Mouse (Mus musculus) heart, adult 2 months (tissue): ENCODE results near the gene Uts2. TPM values are rescaled to one million over a fixed set of nuclear protein-coding genes. Genes with fewer than 3 reads are reported as not detected.
A peak's percentile ranks its signal among the peaks of the same experiment; 100 is the strongest.

Experiments
- DNase-seq, 2 experiments: peaks; one replicate each; pipeline ENCODE4 v3.0.0; 2021
- H3K27ac ChIP-seq: fragments of 200-600 bp; 2 replicates; pipeline ENCODE4 v1.8.1; 2022
- H3K27me3 ChIP-seq: fragments of 200-500 bp; 2 replicates; pipeline ENCODE4 v1.6.1; 2012; ENCODE audit warnings: mild to moderate bottlenecking, low read length, inconsistent platforms, mixed read lengths; ENCODE audit not compliant: control insufficient read depth, insufficient read depth
- H3K36me3 ChIP-seq: fragments of 200-500 bp; 2 replicates; pipeline ENCODE4 v1.6.1; 2012; ENCODE audit warnings: low read length, inconsistent platforms; ENCODE audit not compliant: control insufficient read depth, insufficient read depth
- H3K4me1 ChIP-seq: fragments of 200-500 bp; 2 replicates; pipeline ENCODE4 v1.6.1; 2011; ENCODE audit warnings: low read length; ENCODE audit not compliant: control insufficient read depth, insufficient read depth
- H3K4me3 ChIP-seq: fragments of 200-600 bp; 2 replicates; pipeline ENCODE4 v1.8.1; 2022
- H3K79me2 ChIP-seq: fragments of 200-500 bp; replicated peaks from 2 replicates; pipeline ENCODE4 v1.6.1; 2012; ENCODE audit warnings: mild to moderate bottlenecking, inconsistent platforms, low read length, moderate library complexity, mixed read lengths; ENCODE audit not compliant: control insufficient read depth, insufficient read depth
- H3K9ac ChIP-seq: fragments of 200-500 bp; 2 replicates; pipeline ENCODE4 v1.6.1; 2012; ENCODE audit warnings: low read depth, mild to moderate bottlenecking, control low read depth, inconsistent platforms, low read length, mixed read lengths
- CTCF ChIP-seq: fragments of 200-600 bp; IDR thresholded peaks from 2 replicates; pipeline ENCODE4 v1.8.1; 2022; ENCODE audit warnings: antibody characterized with exemption, mild to moderate bottlenecking, moderate library complexity
- EP300 ChIP-seq: fragments of 200-500 bp; IDR thresholded peaks from 2 replicates; pipeline ENCODE4 v1.6.1; 2011; ENCODE audit warnings: low read depth, low read length, control low read depth; ENCODE audit not compliant: insufficient read depth
- POLR2A ChIP-seq: fragments of 200-500 bp; IDR thresholded peaks from 2 replicates; pipeline ENCODE4 v1.6.1; 2011; ENCODE audit warnings: mild to moderate bottlenecking, low read depth, low read length, control low read depth; ENCODE audit not compliant: insufficient read depth
- WGBS: fragments of 180-500 bp; shearing (Covaris S2); methylation state at CpG from one replicate; pipeline ENCODE4 v1.1.7; 2018; 5-methylcytosine and 5-hydroxymethylcytosine counted together
- intact Hi-C: fragments of 180-260 bp; cut with DNase I; formaldehyde crosslinking; loops from one replicate; pipeline ENCODE4 v1.15.1; 2025
- polyA plus RNA-seq: library from polyadenylated mRNA; depleted of rRNA; stranded (reverse); fragments of >200 nt; gene quantifications from 2 replicates; pipeline ENCODE4 v1.2.3, GENCODE M21; 2012
- total RNA-seq, 2 experiments: library from RNA; stranded (reverse); gene quantifications; 2 replicates each; pipeline ENCODE4 v1.2.3; 2021

The Uts2 gene
- total and polyA plus RNA-seq, 3 experiments, result not detected

DNA sequence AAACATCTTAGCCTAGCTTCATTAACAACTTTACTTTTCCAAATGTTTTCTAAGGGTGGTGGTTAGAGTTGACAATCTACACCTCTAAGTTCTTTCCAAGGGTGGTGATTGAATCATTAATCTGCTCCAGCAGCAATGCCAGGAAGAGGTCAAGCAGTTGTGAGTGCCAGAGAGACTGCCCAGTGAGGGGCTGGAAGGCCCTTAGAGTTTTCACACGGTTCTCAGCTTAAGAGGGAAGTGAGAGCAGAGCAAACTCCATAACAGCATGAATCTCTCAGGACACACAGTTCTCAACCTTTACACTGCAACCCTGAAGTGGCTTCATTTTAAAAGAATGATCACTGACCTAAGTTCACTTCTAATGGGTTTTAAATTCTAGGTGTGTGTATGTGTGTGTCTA is 21.8 kb upstream of the Uts2 start:
- H3K79me2 ChIP-seq, result no peaks in the 10 kb centered on the region
- no peaks in the 10 kb centered on the region for H3K27me3 ChIP-seq
- H3K9ac ChIP-seq, result no peak overlapping the region
- H3K36me3 ChIP-seq, result no peaks in the 10 kb centered on the region
- no peak for DNase-seq
- intact Hi-C loops, result no loop called here
- no peaks in the 10 kb centered on the region for H3K4me1 ChIP-seq
- WGBS, result 16% methylated on average over 1 of the region's 1 CpGs
- H3K4me3 ChIP-seq, result no peak overlapping the region
- TF ChIP-seq CTCF (no peak), POLR2A (no peak), EP300 (no peak)
- H3K27ac ChIP-seq, result no peak overlapping the region

DNA sequence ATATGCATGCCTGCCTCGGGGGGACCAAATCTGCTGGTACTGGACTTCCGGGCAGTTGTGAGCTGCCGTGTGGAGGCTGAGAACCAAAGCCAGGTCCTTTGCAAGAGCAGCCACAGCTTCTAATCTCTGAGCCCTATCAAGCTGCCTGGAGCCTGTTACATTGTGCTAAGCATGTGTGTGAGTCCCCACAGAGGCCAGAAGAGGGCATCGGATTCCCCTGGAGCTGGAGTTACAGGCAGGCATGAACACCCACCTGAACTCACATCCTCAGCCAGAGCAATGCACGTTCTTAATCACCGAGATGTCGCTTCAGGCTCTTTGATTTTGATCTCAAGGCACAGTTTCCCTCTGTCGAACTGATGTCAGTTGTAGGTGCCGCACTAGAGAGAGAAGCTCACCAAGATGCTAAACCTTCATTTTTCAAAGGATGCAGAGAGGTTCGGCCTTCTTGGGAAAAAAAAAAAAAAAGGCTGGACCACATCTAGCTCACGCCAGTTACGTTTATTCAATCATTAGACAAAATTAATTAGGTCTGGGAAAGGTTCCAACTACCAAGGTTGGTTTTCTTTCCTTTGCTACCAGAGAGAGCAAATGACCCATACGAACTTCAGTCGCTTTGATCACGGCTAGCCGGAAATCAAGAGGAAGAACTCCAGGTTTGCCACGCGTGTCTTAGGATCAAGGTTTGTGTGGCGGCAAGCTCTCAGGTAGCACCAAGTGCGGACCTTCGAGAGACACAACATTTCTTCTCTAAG is 18.6 kb upstream of the Uts2 start:
- TF ChIP-seq POLR2A, result no peak
- TF ChIP-seq CTCF, result no peak
- TF ChIP-seq EP300, result no peak
- Histone ChIP-seq H3K4me3 (no peak overlapping the region), H3K9ac (no peak overlapping the region), H3K27ac (no peak overlapping the region), H3K36me3 (no peaks in the 10 kb centered on the region), H3K4me1 (no peaks in the 10 kb centered on the region), H3K79me2 (no peaks in the 10 kb centered on the region), H3K27me3 (no peaks in the 10 kb centered on the region)
- intact Hi-C loops, result no loop called here
- WGBS, result 89% methylated on average over 21 of the region's 21 CpGs
- no peak for DNase-seq

DNA sequence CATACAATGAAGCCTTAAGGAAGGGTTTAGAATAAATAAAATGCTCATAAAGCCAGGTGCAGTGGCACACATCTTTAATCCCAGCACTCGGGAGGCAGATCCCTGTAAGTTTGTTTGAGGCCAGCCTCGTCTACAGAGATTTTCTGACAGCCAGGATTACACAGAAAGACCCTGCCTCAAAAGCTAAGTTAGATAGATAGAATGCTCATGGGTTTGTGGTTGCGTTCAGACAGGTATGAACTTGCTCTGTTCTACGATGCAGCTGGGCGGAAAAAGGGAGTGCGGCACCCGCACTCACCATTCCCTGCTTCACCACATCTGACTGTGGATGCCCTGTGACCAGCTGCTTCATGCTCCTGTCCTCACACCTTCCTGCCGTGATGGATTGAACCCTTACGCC is 17.4 kb upstream of the Uts2 start:
- no peaks in the 10 kb centered on the region for H3K27me3 ChIP-seq
- H3K9ac ChIP-seq, result no peak overlapping the region
- intact Hi-C loops, result no loop called here
- no peaks in the 10 kb centered on the region for H3K4me1 ChIP-seq
- no peaks in the 10 kb centered on the region for H3K36me3 ChIP-seq
- no peak overlapping the region for H3K27ac ChIP-seq
- no peak for TF ChIP-seq EP300
- TF ChIP-seq CTCF, result no peak
- no peak for TF ChIP-seq POLR2A
- no peak overlapping the region for H3K4me3 ChIP-seq
- no peaks in the 10 kb centered on the region for H3K79me2 ChIP-seq
- no peak for DNase-seq
- WGBS, result 74% methylated on average over 9 of the region's 9 CpGs

DNA sequence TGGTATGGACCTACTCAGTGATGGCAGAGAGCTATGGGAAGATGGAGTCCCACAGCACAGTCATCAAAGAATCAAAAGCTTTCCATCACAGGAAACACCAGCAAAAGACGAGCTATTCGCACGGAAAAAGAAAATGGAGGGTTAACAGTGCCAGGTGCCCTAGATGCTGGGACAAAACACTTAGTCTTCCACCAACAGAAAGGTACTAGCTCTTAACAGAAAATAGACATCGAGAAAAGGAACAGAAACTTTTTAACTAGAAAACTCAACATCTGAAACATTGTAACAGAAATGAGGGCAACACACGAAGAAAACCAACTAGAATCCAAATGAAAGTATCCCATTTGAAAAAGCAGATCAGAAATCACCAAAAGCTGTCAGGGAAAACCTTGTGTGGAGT is 16.7 kb upstream of the Uts2 start:
- no peaks in the 10 kb centered on the region for H3K36me3 ChIP-seq
- TF ChIP-seq POLR2A (no peak), EP300 (no peak)
- no peak overlapping the region for H3K27ac ChIP-seq
- H3K27me3 ChIP-seq, result no peaks in the 10 kb centered on the region
- H3K4me1 ChIP-seq, result no peaks in the 10 kb centered on the region
- no peak overlapping the region for H3K4me3 ChIP-seq
- no peak overlapping the region for H3K9ac ChIP-seq
- 80% methylated on average over 5 of the region's 5 CpGs for WGBS
- DNase-seq, result no peak
- no peaks in the 10 kb centered on the region for H3K79me2 ChIP-seq
- intact Hi-C loops, result no loop called here

DNA sequence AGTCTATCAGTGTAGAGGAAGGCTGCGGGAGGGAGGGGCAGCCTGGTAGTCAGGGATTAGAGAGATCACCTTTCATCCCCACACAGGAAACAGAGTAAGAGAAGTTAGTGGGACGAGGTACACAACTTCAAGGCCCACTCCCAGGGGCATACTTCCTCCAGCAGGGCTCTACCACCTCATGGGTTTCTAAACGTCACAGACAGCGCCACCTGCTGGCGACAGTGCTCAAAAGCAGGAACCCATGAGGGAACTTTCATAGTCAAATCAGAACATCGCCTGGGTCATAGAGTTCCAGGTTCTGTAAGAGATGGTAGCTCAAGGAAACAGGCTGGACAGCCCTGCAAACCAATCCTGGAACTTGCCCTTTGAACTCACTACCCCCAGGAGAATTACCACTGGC is 6.7 kb upstream of the Uts2 start:
- no peak overlapping the region for H3K9ac ChIP-seq
- H3K4me3 ChIP-seq, result no peak overlapping the region
- DNase-seq, result no peak
- 40% methylated on average over 6 of the region's 6 CpGs for WGBS
- H3K79me2 ChIP-seq, result no peaks in the 10 kb centered on the region
- H3K27ac ChIP-seq, result no peak overlapping the region
- TF ChIP-seq CTCF, result peak; percentile 60
- no peak for TF ChIP-seq POLR2A
- H3K36me3 ChIP-seq, result no peaks in the 10 kb centered on the region
- H3K27me3 ChIP-seq, result no peaks in the 10 kb centered on the region
- intact Hi-C loops, result no loop called here
- no peaks in the 10 kb centered on the region for H3K4me1 ChIP-seq

DNA sequence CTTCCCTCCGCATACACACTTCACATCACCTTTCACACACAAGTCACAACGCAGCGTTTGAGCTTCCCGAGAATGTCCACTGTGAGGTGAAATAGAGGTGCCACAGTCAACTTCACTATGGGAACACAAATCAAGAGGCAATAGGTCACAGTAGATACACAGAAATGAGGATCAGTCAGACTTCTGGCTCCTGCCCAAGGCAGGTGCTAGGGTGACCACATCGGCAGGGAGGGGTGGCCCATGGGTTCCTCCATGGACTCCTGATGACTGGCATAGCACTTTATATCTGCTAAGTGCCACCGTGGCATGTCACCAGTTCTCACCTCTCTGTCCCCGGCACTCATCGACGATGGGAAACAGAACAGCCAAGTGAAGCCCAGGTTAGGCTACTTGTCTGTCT is 1.7 kb downstream of the Uts2 start:
- WGBS, result 88% methylated on average over 9 of the region's 9 CpGs
- intact Hi-C loops, result no loop called here
- no peak for TF ChIP-seq CTCF
- TF ChIP-seq EP300, result no peak
- TF ChIP-seq POLR2A, result no peak

More for the DNA sequence above, 1.7 kb downstream of the Uts2 start:
- H3K27ac ChIP-seq, result no peak overlapping the region
- no peaks in the 10 kb centered on the region for H3K27me3 ChIP-seq
- H3K4me1 ChIP-seq, result no peaks in the 10 kb centered on the region
- no peak overlapping the region for H3K4me3 ChIP-seq
- DNase-seq, result no peak
- no peaks in the 10 kb centered on the region for H3K36me3 ChIP-seq
- H3K9ac ChIP-seq, result no peak overlapping the region
- H3K79me2 ChIP-seq, result no peaks in the 10 kb centered on the region
